Mouse (Mus musculus): ENCODE results near the gene Nr2c2ap.

DNA sequence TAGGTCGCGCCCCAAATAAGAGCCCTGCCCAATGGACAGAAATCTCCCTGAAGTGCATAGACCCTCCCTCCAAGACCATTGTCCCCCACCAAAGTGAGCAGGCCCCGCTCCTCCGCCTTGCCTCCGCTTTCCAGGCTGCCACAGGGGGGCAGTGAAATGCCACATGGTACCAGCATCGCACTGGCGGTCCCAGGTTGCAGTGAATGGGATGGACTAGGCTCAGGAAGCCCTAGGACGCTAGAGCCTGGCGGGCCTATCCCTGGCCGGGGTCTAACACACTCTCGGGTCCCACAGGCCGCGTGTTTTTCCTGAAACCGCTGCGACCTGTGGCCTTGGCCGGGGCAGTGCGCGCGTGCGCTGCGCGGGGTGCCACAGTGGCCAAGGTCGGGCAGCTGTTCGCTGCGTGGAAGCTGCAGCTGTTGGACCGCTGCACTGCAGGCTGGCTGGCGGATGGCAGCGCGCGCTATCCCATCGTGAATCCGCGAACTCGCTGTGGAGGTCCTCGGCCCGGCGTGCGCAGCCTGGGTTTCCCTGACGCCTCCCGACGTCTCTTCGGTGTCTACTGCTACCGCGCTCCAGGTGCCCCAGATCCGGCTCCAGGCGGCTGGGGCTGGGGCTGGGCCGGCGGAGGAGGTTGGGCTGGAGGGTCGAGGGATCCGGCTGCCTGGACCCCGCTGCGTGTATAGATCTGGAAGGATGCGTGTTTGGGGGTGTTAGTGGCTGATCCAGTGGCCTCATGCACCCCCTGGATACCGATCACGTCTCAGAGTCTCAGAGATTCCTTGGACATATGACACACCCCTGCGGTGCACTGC is 43.1 kb upstream of the Nr2c2ap start:
- TF ChIP-seq CTCF (conservative IDR thresholded peaks at IDR 0.05; ENCODE audit: low read length), result peak; percentile 40
- TF ChIP-seq NANOG (IDR thresholded peaks at IDR 0.05; ENCODE audit: borderline replicate concordance, low read length), result no peak
